Mouse (Mus musculus): ENCODE measurements around the gene Ror1. TPM values are rescaled to one million over a fixed set of nuclear protein-coding genes. Genes with fewer than 3 reads are reported as not detected.

Gene Ror1
- polyA plus RNA-seq, 1 experiment, result 1.6 TPM

DNA sequence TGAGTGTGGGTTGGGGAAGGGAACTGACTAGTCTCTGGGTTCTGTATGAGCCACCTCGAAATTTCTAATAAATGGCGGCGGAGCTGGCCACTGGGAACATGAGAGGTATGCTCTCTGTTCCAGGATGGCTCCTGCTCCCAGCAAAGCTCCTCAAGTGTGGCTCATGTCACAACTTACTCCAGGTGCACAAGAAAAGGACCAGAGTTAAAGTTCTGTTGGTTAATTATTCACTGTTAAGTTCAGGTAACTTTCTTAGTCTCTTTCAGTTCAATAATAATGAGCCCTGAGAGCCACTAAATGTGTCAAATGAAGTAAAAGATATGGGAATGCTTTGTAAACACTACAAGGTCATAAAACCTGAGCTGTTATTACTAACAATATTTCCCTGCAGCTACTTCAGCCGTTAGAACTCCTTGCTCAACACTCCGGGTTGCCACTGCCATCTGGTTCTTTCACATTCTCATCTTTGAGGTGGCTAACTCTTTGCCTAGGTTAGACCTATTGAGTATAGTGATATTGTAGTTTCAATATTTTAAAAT lies 100.7 kb downstream of the Ror1 start:
- TF ChIP-seq POLR2A (IDR thresholded peaks at IDR 0.05; ENCODE audit: borderline replicate concordance, extremely low read depth, insufficient read depth, insufficient read length, poor library complexity, severe bottlenecking) (no peak), CTCF (IDR thresholded peaks at IDR 0.05; ENCODE audit: borderline replicate concordance, extremely low read depth, insufficient read depth, insufficient read length) (no peak)
- no peak for DNase-seq (ENCODE audit: low read depth)

DNA sequence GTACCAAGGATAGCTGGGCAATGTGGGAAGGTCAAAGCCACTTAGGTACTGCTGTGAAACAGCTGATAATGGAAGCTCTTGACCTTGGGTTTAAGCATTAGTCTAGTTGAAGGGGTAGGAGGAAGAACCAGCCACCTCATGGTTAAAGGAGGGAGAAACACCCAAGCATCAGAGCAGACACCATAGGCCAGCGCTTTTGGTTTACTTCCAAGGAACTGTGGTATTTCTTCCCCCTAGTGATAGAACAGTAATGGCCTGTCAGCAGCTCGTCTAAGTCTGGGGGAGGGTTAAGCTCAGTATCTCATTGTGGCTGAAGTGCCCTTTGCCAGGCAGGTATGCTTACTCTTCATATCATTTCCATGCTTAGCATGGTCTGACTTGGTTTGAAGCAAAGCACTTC lies 102.7 kb downstream of the Ror1 start:
- TF ChIP-seq POLR2A (IDR thresholded peaks at IDR 0.05; ENCODE audit: borderline replicate concordance, extremely low read depth, insufficient read depth, insufficient read length, poor library complexity, severe bottlenecking) (no peak), CTCF (IDR thresholded peaks at IDR 0.05; ENCODE audit: borderline replicate concordance, extremely low read depth, insufficient read depth, insufficient read length) (no peak)
- no peak for DNase-seq (ENCODE audit: low read depth)

DNA sequence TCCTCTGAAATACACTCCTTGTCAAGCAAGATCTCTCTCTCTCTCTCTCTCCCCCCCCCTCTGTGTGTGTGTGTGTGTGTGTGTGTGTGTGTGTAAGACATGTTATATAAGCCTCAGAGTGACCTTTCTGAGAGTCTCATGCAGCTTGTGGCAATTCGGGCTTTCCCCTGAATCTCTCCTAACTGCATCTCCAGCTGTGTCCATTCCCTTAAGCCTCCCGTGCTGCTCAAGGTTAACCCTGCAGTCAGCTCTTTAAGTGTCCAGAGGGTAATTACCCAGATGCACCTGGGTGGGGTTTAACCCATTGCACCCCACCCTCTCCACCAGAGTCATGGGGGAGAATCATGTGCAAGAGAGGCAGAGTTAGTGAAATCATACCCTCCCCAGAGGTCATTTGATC lies 105.7 kb downstream of the Ror1 start:
- no peak for DNase-seq (ENCODE audit: low read depth)
- TF ChIP-seq POLR2A (IDR thresholded peaks at IDR 0.05; ENCODE audit: borderline replicate concordance, extremely low read depth, insufficient read depth, insufficient read length, poor library complexity, severe bottlenecking) (no peak), CTCF (IDR thresholded peaks at IDR 0.05; ENCODE audit: borderline replicate concordance, extremely low read depth, insufficient read depth, insufficient read length) (no peak)

DNA sequence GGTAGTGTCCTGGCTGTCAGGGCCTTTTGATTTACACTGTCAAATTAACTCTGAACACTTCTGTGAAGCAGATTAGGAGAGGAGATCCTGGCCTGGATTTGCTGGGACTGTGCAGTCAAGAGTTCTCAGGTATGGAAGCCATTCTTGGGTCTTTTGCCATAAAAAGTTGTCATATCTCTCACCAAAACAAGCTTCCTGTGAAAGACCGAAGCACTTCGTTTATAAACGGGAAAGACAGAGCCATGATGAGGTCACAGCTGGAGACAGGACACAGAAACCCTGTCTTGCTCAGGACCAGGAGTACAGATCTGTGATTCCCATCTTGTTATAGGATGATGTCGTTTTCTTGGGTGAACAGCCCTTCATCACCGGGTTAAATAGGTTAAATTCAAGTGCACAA lies 107.5 kb downstream of the Ror1 start:
- TF ChIP-seq CTCF (IDR thresholded peaks at IDR 0.05; ENCODE audit: borderline replicate concordance, extremely low read depth, insufficient read depth, insufficient read length), result no peak
- TF ChIP-seq POLR2A (IDR thresholded peaks at IDR 0.05; ENCODE audit: borderline replicate concordance, extremely low read depth, insufficient read depth, insufficient read length, poor library complexity, severe bottlenecking), result no peak
- no peak for DNase-seq (ENCODE audit: low read depth)

DNA sequence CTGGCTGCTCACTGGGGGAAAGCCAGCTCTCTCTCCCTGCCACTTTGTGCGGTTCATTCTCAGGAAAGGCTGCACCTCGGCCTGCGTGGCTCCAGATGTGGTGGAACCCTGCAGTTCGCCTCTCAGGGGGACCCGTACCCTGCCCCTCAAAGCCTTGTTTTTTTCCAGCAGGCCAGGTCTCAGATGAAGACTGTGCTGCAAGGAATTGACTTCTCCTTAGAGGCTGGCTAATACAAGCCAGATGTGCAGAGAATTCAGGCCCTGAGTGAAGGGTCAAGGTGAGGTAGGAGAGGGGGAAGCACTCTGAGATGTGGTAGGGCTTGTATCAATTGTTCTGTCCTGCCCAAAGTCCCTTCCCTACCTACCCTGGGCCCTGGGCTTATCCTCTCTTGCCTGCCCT lies 108.1 kb downstream of the Ror1 start:
- no peak for DNase-seq (ENCODE audit: low read depth)
- no peak for TF ChIP-seq POLR2A (IDR thresholded peaks at IDR 0.05; ENCODE audit: borderline replicate concordance, extremely low read depth, insufficient read depth, insufficient read length, poor library complexity, severe bottlenecking)
- TF ChIP-seq CTCF (IDR thresholded peaks at IDR 0.05; ENCODE audit: borderline replicate concordance, extremely low read depth, insufficient read depth, insufficient read length), result no peak

DNA sequence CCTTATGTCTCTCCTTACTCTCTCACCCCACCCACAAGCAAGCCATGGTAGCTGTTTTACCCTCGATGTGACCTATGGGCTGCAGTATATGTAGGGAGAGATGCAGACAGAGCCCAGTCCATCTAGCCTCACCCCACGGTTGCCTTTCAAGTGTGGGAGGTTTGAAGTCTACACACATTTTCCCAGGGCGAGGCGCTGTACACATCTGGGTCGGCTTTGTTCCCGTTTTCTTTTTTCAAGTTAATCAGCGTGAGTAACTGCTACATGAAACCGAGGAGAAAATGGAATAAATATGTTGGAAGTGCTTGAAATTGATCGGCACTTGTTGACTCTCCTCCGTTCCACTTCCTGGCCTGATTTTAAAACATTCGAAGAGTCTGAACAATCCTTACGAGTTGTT lies 108.8 kb downstream of the Ror1 start:
- no peak for TF ChIP-seq POLR2A (IDR thresholded peaks at IDR 0.05; ENCODE audit: borderline replicate concordance, extremely low read depth, insufficient read depth, insufficient read length, poor library complexity, severe bottlenecking)
- DNase-seq (ENCODE audit: low read depth), result no peak

DNA sequence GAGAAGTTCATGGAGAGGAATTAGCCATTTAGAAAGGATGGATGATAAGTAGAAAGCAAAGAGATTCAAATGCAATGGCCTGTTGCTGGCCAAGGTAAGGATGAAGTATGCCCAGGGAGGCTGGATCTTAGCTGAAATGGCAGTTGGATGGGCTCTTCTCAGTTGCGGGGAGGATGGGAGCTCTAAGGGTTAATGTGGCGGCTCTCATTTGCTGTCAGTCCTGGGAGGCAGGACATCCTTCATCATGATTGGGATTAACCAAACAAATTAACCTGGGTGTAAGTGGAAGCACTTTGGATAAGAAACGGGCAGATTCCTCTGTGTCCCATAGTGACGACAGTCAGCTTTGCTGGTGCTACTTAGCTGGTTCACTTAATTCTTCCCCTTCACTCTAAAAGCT lies 112.5 kb downstream of the Ror1 start:
- DNase-seq (ENCODE audit: low read depth), result no peak
- no peak for TF ChIP-seq CTCF (IDR thresholded peaks at IDR 0.05; ENCODE audit: borderline replicate concordance, extremely low read depth, insufficient read depth, insufficient read length)
- TF ChIP-seq POLR2A (IDR thresholded peaks at IDR 0.05; ENCODE audit: borderline replicate concordance, extremely low read depth, insufficient read depth, insufficient read length, poor library complexity, severe bottlenecking), result no peak

DNA sequence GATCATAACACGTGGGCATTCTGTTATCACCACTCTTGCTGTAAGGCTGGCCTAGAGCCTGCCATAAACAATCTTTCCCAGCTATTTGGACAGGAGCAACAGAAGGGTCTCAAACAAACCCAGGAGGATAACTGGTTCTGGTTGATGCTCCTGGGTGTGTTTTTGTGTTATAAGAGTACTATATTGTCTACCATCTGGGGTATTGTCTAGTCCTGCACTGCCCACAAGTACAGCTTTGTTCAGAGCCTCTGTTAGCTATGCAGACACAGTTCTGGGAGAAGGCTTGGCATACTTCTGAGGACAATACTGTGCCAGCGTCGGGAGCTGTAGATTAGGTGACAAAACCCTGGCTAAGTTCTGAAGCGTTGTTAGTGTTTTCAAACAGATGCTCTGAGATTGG lies 113.5 kb downstream of the Ror1 start:
- TF ChIP-seq CTCF (IDR thresholded peaks at IDR 0.05; ENCODE audit: borderline replicate concordance, extremely low read depth, insufficient read depth, insufficient read length) (no peak), POLR2A (IDR thresholded peaks at IDR 0.05; ENCODE audit: borderline replicate concordance, extremely low read depth, insufficient read depth, insufficient read length, poor library complexity, severe bottlenecking) (no peak)
- no peak for DNase-seq (ENCODE audit: low read depth)

DNA sequence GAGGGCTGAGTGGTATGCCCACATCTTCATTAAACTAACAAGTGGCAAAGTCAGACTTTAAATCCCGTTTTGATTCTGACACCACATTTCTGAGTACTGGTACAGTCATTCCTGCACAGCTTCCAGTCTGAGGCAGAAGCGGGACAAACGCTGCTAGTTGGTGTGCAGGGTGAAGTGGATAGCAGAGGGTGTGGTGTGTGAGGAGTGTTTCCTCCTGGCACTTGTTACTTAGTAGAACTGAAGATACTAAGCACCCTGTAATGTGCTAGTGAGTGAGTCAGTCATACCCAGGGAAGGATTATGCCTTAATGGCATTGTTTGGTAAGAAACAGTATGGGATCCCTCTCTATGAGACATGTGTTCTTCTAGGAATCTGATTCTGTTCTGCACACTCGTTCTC lies 115.7 kb downstream of the Ror1 start:
- TF ChIP-seq CTCF (IDR thresholded peaks at IDR 0.05; ENCODE audit: borderline replicate concordance, extremely low read depth, insufficient read depth, insufficient read length) (no peak), POLR2A (IDR thresholded peaks at IDR 0.05; ENCODE audit: borderline replicate concordance, extremely low read depth, insufficient read depth, insufficient read length, poor library complexity, severe bottlenecking) (no peak)
- no peak for DNase-seq (ENCODE audit: low read depth)

DNA sequence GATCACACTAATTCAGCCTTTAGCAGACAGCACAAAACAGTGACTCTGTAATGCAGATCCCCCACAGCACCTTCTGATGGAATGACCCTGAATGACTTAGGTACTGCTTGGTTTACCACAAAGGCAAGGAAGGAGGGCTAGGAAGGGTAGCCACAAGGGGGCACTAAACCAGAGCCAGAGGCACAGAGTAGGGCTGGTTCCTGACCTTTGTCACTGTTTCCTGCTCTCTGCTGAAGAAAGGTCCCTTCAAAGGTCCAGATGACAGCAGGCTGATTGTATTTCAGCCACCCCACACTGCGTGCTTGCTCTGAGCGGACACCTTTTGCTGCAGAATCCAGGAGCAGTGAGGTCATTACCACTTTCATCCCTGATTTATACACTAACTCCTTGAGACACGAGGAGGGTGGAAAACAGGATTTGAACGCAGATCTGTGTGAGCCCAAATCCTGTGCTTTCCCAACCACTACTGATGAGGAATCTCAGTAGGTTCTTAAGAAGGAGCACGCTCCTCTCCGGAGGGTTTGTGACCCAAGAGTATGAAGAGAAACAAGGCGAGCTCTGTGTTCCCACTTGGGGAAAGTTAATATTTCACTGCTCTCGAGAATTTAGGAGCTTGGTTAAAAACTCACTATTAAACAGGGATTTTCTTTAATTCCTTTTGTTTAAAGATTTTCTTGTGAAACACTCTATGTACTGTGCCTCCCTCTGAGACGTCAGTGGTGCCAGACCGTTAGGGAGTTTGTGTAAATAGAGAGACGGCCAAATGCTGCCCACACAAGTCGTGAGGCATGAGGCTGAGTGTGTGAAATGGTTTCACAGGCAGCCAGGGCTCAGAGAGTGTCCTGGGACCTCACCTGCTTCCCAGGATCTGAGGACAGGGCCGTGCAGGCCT lies 119.0 kb downstream of the Ror1 start:
- TF ChIP-seq POLR2A (IDR thresholded peaks at IDR 0.05; ENCODE audit: borderline replicate concordance, extremely low read depth, insufficient read depth, insufficient read length, poor library complexity, severe bottlenecking) (no peak), CTCF (IDR thresholded peaks at IDR 0.05; ENCODE audit: borderline replicate concordance, extremely low read depth, insufficient read depth, insufficient read length) (peak; percentile 38; the same call in 1 of the 2 replicates)
- DNase-seq (ENCODE audit: low read depth), result no peak

DNA sequence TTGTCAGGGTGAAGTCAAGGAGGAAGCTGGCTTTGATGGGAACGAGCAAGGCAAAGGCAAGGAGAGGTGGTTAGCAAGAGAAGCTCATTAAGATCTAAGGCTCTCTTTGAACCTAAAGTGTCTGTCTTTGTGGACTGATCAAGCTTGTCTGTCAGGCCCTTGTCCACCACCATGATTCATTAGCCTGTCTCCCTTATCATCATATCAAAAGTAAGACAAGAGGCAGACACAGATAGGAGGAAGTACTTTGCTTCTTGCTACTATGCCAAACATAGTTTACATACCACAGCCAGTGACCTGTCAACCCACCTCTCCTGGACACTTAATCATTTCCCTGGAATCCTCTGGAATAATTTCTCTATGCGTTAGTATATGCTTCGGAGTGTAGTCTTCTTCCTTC lies 121.0 kb downstream of the Ror1 start:
- DNase-seq (ENCODE audit: low read depth), result no peak
- TF ChIP-seq POLR2A (IDR thresholded peaks at IDR 0.05; ENCODE audit: borderline replicate concordance, extremely low read depth, insufficient read depth, insufficient read length, poor library complexity, severe bottlenecking) (no peak), CTCF (IDR thresholded peaks at IDR 0.05; ENCODE audit: borderline replicate concordance, extremely low read depth, insufficient read depth, insufficient read length) (no peak)

DNA sequence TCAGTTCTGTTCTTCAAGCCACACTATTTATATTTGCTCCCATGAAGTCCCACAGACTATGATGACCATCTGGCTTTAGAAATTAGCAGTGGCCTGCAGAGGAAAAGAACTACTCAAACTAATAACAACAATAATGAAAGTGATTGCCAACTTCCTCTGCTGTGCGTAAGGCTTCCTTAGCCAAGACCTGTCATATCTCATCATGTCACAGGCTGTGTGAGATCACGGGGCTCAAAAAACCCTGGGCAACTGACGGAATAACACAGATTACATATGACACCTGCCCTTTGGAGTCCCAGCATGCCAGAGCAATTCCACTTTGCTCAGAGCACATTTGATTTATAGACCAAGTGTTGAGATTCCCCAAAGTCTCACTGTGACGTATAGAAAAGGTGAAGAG lies 123.4 kb downstream of the Ror1 start:
- TF ChIP-seq CTCF (IDR thresholded peaks at IDR 0.05; ENCODE audit: borderline replicate concordance, extremely low read depth, insufficient read depth, insufficient read length) (no peak), POLR2A (IDR thresholded peaks at IDR 0.05; ENCODE audit: borderline replicate concordance, extremely low read depth, insufficient read depth, insufficient read length, poor library complexity, severe bottlenecking) (no peak)
- no peak for DNase-seq (ENCODE audit: low read depth)

All from brain, embryonic 14.5 days (tissue).